Mouse (Mus musculus) cerebellum, postnatal 10 days (tissue): ENCODE measurements around the gene Ugt1a1.

Experiments used
- DNase-seq, 2 experiments: peaks; one replicate each; pipeline ENCODE4 v3.0.0; 2021; ENCODE audit warnings: mixed read lengths in 2 of 2

The Ugt1a1 gene

GRCm38 (mm10) chr1:88235046-88235893, 23.5 kb downstream of the Ugt1a1 start:
- no peak for DNase-seq

GRCm38 (mm10) chr1:88235894-88236415, 24.2 kb downstream of the Ugt1a1 start:
- DNase-seq = no peak

GRCm38 (mm10) chr1:88237311-88237710, 25.6 kb downstream of the Ugt1a1 start:
- DNase-seq = no peak

GRCm38 (mm10) chr1:88238771-88239170, 27.0 kb downstream of the Ugt1a1 start:
- DNase-seq = no peak

- peak in 1 of 2 experiments; percentile 32 for DNase-seq
Observed at GRCm38 (mm10) chr1:88240072-88240471, 28.3 kb downstream of the Ugt1a1 start.

- no peak for DNase-seq
Observed at GRCm38 (mm10) chr1:88240579-88240978, 28.8 kb downstream of the Ugt1a1 start.

GRCm38 (mm10) chr1:88243861-88244260, 32.1 kb downstream of the Ugt1a1 start:
- no peak for DNase-seq

GRCm38 (mm10) chr1:88245881-88246280, 34.1 kb downstream of the Ugt1a1 start:
- DNase-seq = no peak

GRCm38 (mm10) chr1:88246386-88246785, 34.6 kb downstream of the Ugt1a1 start:
- DNase-seq = no peak

GRCm38 (mm10) chr1:88247660-88248059, 35.9 kb downstream of the Ugt1a1 start:
- DNase-seq = no peak

GRCm38 (mm10) chr1:88248658-88249057, 36.9 kb downstream of the Ugt1a1 start:
- DNase-seq = peak; percentile 53 to 54

- DNase-seq = no peak
Observed at GRCm38 (mm10) chr1:88249596-88249995, 37.8 kb downstream of the Ugt1a1 start.

- DNase-seq = no peak
Observed at GRCm38 (mm10) chr1:88250023-88250422, 38.3 kb downstream of the Ugt1a1 start.

GRCm38 (mm10) chr1:88253106-88253505, 41.3 kb downstream of the Ugt1a1 start:
- no peak for DNase-seq

GRCm38 (mm10) chr1:88253540-88253939, 41.8 kb downstream of the Ugt1a1 start:
- no peak for DNase-seq

GRCm38 (mm10) chr1:88254793-88255465, 43.2 kb downstream of the Ugt1a1 start:
- DNase-seq = peak; percentile 89 to 93

- DNase-seq = peak in 1 of 2 experiments; percentile 61
Observed at GRCm38 (mm10) chr1:88255466-88255857, 43.7 kb downstream of the Ugt1a1 start.

GRCm38 (mm10) chr1:88255989-88256754, 44.4 kb downstream of the Ugt1a1 start:
- DNase-seq = peak; percentile 86 to 87

- DNase-seq = peak in 1 of 2 experiments; percentile 44
Observed at GRCm38 (mm10) chr1:88256886-88257663, 45.3 kb downstream of the Ugt1a1 start.

GRCm38 (mm10) chr1:88257681-88258080, 45.9 kb downstream of the Ugt1a1 start:
- DNase-seq = peak; percentile 40 to 58

- DNase-seq = peak; percentile 54 to 56
Observed at GRCm38 (mm10) chr1:88258361-88258760, 46.6 kb downstream of the Ugt1a1 start.
